Comparison of ENCODE assay signal across 10 mouse cellular contexts in the genomic region with DNA sequence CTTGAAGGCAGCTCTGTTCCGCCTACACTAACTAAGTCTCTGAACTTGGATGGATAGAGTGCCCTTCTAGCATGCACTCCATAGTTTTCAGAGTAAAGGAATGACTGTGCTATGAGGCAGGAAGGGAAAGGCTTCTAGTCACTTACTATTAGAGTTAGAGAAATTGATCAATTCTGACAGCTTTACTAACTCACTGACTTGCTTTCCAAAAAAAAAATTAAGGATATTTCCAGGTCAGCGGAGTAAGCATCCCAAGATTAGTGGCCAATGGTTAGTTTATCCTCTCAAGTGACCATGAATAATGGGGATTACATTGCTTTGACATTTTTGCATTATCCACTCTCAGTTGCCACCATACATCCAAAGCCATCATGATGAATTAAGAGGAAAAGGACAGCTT.
"Had no signal": no experiment of that assay in that cellular context is flagged by ENCODE, and none has a peak within 500 bp of the region (broad histone marks: within the 10 kb centered on the region; RNA-seq: fewer than 3 reads in every experiment).

No protein-coding gene starts in this region.

- H3K9ac ChIP-seq: kidney, embryonic 15.5 days; midbrain, embryonic 13.5 days had no signal

- H3K9me3 ChIP-seq: kidney, embryonic 15.5 days; limb, embryonic 10.5 days; midbrain, embryonic 13.5 days had no signal

- H3K4me2 ChIP-seq: kidney, embryonic 15.5 days; midbrain, embryonic 13.5 days had no signal

- H3K4me1 ChIP-seq: kidney, embryonic 15.5 days; limb, embryonic 10.5 days; midbrain, embryonic 13.5 days had no signal

- H3K4me3 ChIP-seq: kidney, embryonic 15.5 days; left cerebral cortex, adult 2 months; limb, embryonic 10.5 days; midbrain, embryonic 13.5 days had no signal

- H3K36me3 ChIP-seq: kidney, embryonic 15.5 days; limb, embryonic 10.5 days; midbrain, embryonic 13.5 days had no signal

- DNase-seq: kidney, adult 2 months; kidney, postnatal 14 days; lung, adult 2 months; lung, postnatal 36 days had no signal

- ATAC-seq: lung, postnatal 0 days; midbrain, embryonic 13.5 days had no signal

- H3K27ac ChIP-seq: kidney, embryonic 15.5 days; left cerebral cortex, adult 2 months; limb, embryonic 10.5 days; midbrain, embryonic 13.5 days; stomach, postnatal 0 days had no signal

- H3K27me3 ChIP-seq: kidney, embryonic 15.5 days; midbrain, embryonic 13.5 days had no signal
